Mouse (Mus musculus): ENCODE data around the gene Ch25h. TPM values are rescaled to one million over a fixed set of nuclear protein-coding genes. Genes with fewer than 3 reads are reported as not detected.

Gene Ch25h
- polyA plus RNA-seq, 1 experiment from 2014 or later: 0.72 TPM

DNA sequence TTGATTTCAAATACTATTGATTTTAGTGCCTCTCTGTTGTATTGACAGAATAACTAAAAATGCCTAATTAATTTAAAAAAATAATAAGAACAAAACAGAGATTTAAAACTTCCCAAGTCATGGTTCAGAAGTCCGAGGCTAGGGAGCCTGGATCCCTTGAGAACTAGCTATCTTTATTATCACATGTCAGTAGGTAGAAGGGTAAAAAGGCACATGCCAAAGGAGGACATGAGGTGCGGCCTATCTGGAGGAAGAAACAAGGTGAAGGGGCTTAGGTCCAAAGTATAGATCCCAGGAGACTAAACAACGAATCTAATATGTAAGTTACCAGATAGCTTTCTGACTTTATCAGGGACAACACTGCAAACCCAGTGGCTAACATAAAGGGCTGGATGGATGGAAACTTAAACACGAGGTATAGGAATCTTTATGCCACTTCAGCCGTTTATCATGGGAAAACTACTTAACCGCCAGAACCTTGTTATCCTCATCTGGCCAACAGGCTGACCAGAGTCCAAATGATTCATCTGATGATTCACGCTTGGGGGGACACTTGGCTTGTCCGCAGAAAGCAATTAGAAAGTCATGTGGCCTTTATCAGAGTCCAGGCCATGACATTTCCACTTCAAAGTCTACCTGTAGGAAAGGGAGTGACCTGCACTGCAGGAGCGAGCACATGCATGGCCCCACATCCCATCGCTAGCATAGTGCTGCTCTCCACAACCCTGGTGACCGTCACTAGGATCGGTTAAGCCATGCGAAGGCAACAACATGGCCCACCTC, 43.0 kb upstream of the Ch25h start:
- Histone ChIP-seq H3K9ac (ENCODE audit: low read depth, low read length) (no peak overlapping the region), H3K4me3 (ENCODE audit: low read depth, low read length) (no peak overlapping the region), H3K27me3 (ENCODE audit: control insufficient read depth, insufficient read depth, low read depth, low read length) (no peaks in the 10 kb centered on the region), H3K4me1 (ENCODE audit: control insufficient read depth, insufficient read depth, low read length) (no peaks in the 10 kb centered on the region), H3K4me2 (ENCODE audit: low read length) (no peak overlapping the region), H3K27ac (ENCODE audit: low read length) (no peak overlapping the region), H3K36me3 (ENCODE audit: control insufficient read depth, insufficient read depth, low read length) (no peaks in the 10 kb centered on the region; the same call in 1 of the 2 replicates), H3K9me3 (replicated peaks; ENCODE audit: control insufficient read depth, low read length, poor library complexity, severe bottlenecking) (no peaks in the 10 kb centered on the region)
- no peak for ATAC-seq
- WGBS: 90% methylated on average over 13 of the region's 13 CpGs

DNA sequence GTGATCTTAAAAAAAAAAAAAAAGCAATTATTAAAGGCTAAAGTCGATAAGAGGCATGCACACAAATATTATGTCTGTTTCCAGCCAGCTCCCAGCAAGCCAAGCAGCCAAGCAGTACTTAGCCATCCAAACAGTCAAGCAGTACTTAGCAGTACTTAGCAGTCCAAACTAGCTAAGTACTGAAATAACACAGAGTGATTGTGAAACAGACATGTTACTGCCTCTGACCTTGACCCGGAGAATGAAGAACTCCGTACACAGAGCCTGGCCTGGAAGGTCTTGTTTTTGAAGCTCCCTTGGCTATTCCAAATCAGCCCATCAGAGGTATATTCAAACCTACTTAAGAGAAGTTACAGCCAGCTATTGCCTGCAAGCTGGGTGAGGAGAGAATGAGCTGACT, 42.2 kb upstream of the Ch25h start:
- no peaks in the 10 kb centered on the region for H3K27me3 ChIP-seq (ENCODE audit: control insufficient read depth, insufficient read depth, low read depth, low read length)
- H3K4me1 ChIP-seq (ENCODE audit: control insufficient read depth, insufficient read depth, low read length): no peaks in the 10 kb centered on the region
- 95% methylated on average over 3 of the region's 3 CpGs for WGBS
- H3K9ac ChIP-seq (ENCODE audit: low read depth, low read length): no peak overlapping the region
- no peak overlapping the region for H3K4me3 ChIP-seq (ENCODE audit: low read depth, low read length)
- no peak for ATAC-seq
- no peak overlapping the region for H3K27ac ChIP-seq (ENCODE audit: low read length)
- no peaks in the 10 kb centered on the region; the same call in 1 of the 2 replicates for H3K36me3 ChIP-seq (ENCODE audit: control insufficient read depth, insufficient read depth, low read length)
- no peak overlapping the region for H3K4me2 ChIP-seq (ENCODE audit: low read length)
- H3K9me3 ChIP-seq (replicated peaks; ENCODE audit: control insufficient read depth, low read length, poor library complexity, severe bottlenecking): no peaks in the 10 kb centered on the region

DNA sequence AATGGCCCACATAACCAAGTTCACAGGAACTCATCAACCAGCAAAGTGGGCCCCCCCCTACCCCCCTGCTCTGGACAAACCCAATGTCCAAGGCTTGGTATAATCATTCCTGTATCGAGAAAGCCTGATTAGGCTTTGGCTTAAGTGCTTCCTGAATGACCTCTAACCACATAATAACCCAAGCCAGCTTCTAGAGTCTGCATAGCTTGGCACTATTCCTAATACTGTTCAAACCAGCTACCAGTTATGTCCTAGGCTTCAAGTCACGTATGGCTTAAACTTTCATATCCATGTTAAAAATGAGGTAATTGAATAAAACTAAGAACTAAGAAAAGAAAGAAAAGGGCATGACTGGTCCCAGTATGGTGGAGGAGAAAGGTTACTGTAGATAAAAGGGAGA, 41.4 kb upstream of the Ch25h start:
- no peak overlapping the region for H3K4me3 ChIP-seq (ENCODE audit: low read depth, low read length)
- H3K27me3 ChIP-seq (ENCODE audit: control insufficient read depth, insufficient read depth, low read depth, low read length): no peaks in the 10 kb centered on the region
- no peaks in the 10 kb centered on the region; the same call in 1 of the 2 replicates for H3K36me3 ChIP-seq (ENCODE audit: control insufficient read depth, insufficient read depth, low read length)
- H3K4me2 ChIP-seq (ENCODE audit: low read length): no peak overlapping the region
- no peak overlapping the region for H3K9ac ChIP-seq (ENCODE audit: low read depth, low read length)
- ATAC-seq: no peak
- WGBS: 90% methylated on average over 2 of the region's 2 CpGs
- no peaks in the 10 kb centered on the region for H3K4me1 ChIP-seq (ENCODE audit: control insufficient read depth, insufficient read depth, low read length)
- H3K9me3 ChIP-seq (replicated peaks; ENCODE audit: control insufficient read depth, low read length, poor library complexity, severe bottlenecking): no peaks in the 10 kb centered on the region
- no peak overlapping the region for H3K27ac ChIP-seq (ENCODE audit: low read length)

DNA sequence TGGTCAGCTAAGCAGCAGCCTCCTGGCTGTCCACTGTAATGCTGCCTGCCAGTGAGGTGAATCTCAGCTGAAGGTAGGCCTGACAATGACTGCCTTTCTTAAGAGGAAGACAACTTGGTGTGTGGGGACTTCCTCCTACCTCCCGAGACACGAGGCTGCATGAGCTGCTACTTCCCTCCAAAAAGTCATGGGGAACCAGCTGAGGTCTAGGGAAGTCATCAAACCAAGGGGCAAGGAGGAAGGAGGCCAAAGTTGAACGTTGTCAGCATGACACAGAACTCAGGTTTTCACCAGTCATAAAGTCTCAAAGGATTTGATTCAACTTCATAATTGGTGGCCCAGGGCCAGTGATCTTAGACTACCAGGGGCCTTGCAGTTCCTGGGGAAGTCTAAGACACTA, 40.7 kb upstream of the Ch25h start:
- Histone ChIP-seq H3K4me1 (ENCODE audit: control insufficient read depth, insufficient read depth, low read length) (no peaks in the 10 kb centered on the region), H3K4me2 (ENCODE audit: low read length) (no peak overlapping the region), H3K36me3 (ENCODE audit: control insufficient read depth, insufficient read depth, low read length) (no peaks in the 10 kb centered on the region; the same call in 1 of the 2 replicates), H3K9me3 (replicated peaks; ENCODE audit: control insufficient read depth, low read length, poor library complexity, severe bottlenecking) (no peaks in the 10 kb centered on the region), H3K27ac (ENCODE audit: low read length) (no peak overlapping the region), H3K9ac (ENCODE audit: low read depth, low read length) (no peak overlapping the region), H3K27me3 (ENCODE audit: control insufficient read depth, insufficient read depth, low read depth, low read length) (no peaks in the 10 kb centered on the region), H3K4me3 (ENCODE audit: low read depth, low read length) (no peak overlapping the region)
- WGBS: 85% methylated on average over 3 of the region's 3 CpGs
- no peak for ATAC-seq

DNA sequence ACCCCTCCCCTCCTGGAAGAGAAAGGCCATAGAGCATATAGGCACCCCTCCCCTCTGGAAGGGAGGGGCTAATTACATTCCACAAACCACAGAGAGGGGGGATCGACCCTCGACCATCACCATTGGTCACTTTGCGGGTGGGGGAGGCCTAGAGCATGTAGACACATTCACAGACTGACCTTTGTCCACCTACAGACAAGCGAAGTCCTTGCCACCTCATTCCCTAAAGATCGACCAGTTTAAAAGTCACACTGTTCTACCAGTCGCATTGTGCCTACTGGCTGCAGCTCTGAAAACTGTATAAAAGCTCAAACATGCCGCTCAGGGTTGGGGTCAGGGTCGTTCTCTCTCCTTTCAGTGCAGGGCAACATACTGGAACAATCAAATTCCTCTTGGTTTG, 36.6 kb upstream of the Ch25h start:
- 82% methylated on average over 8 of the region's 8 CpGs for WGBS
- no peak for ATAC-seq

DNA sequence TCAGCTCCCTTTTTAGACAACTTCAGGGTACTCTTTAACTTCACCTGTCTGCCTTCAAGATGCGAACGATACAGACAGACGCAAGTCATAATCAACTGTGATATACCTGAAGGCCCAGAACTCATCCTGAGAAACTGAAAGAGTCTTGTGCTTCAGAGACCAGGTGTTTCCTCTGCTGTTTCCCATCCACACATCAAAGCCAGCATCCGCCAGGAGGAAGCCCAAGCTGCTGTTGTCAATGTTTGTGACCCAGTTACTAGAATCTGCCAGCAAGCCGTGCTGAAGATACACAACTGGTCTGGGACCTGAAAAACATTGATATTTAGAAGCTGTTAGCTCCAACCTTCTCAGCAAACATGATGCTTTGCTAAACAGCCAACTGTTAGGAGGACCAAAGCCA, 35.8 kb upstream of the Ch25h start:
- WGBS: 96% methylated on average over 5 of the region's 5 CpGs
- Histone ChIP-seq H3K4me2 (ENCODE audit: low read length) (no peak overlapping the region), H3K27ac (ENCODE audit: low read length) (no peak overlapping the region), H3K9ac (ENCODE audit: low read depth, low read length) (no peak overlapping the region), H3K36me3 (ENCODE audit: control insufficient read depth, insufficient read depth, low read length) (0 out of 2 replicates have a peak, but pooled peaks cover 9% of the 10 kb centered on the region), H3K4me3 (ENCODE audit: low read depth, low read length) (no peak overlapping the region), H3K9me3 (replicated peaks; ENCODE audit: control insufficient read depth, low read length, poor library complexity, severe bottlenecking) (no peaks in the 10 kb centered on the region), H3K27me3 (ENCODE audit: control insufficient read depth, insufficient read depth, low read depth, low read length) (no peaks in the 10 kb centered on the region), H3K4me1 (ENCODE audit: control insufficient read depth, insufficient read depth, low read length) (no peaks in the 10 kb centered on the region)
- ATAC-seq: no peak

More for the DNA sequence above, 36.6 kb upstream of the Ch25h start:
- Histone ChIP-seq H3K27ac (ENCODE audit: low read length) (no peak overlapping the region), H3K4me3 (ENCODE audit: low read depth, low read length) (no peak overlapping the region), H3K9ac (ENCODE audit: low read depth, low read length) (no peak overlapping the region), H3K27me3 (ENCODE audit: control insufficient read depth, insufficient read depth, low read depth, low read length) (no peaks in the 10 kb centered on the region), H3K9me3 (replicated peaks; ENCODE audit: control insufficient read depth, low read length, poor library complexity, severe bottlenecking) (no peaks in the 10 kb centered on the region), H3K4me1 (ENCODE audit: control insufficient read depth, insufficient read depth, low read length) (no peaks in the 10 kb centered on the region), H3K4me2 (ENCODE audit: low read length) (no peak overlapping the region), H3K36me3 (ENCODE audit: control insufficient read depth, insufficient read depth, low read length) (0 out of 2 replicates have a peak, but pooled peaks cover 6% of the 10 kb centered on the region)

DNA sequence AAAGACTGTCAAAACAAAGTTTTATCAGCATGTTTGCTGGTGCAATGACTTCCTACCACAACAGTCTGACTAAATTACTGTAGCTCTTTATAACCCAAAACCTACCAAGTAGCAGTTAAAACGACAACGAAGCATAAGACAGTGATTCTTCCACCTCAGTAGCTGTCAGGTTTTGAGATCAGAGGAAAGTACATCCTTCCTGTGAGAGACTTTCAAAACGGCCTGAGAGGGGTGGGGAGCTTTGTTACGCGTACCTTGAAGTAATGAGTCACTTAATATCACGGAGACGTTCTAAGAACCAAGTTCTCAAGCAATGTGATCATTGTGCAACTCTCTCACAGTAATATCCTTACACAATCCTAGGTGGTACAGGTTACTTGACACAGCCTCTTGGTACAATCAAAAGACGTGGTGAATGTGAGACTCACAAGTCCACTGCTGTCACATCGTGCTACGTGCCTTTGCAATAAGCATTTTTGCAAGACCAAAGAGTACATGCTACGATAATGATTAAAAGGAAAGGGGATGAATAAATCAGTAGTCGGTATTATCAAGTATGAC, 30.3 kb upstream of the Ch25h start:
- Histone ChIP-seq H3K4me2 (ENCODE audit: low read length) (no peak overlapping the region), H3K27me3 (ENCODE audit: control insufficient read depth, insufficient read depth, low read depth, low read length) (no peaks in the 10 kb centered on the region), H3K9ac (ENCODE audit: low read depth, low read length) (no peak overlapping the region), H3K9me3 (replicated peaks; ENCODE audit: control insufficient read depth, low read length, poor library complexity, severe bottlenecking) (no peaks in the 10 kb centered on the region), H3K4me1 (ENCODE audit: control insufficient read depth, insufficient read depth, low read length) (no peaks in the 10 kb centered on the region), H3K36me3 (ENCODE audit: control insufficient read depth, insufficient read depth, low read length) (peaks cover 11% of the 10 kb centered on the region; the same call in 1 of the 2 replicates), H3K4me3 (ENCODE audit: low read depth, low read length) (no peak overlapping the region), H3K27ac (ENCODE audit: low read length) (no peak overlapping the region)
- WGBS: 90% methylated on average over 12 of the region's 12 CpGs
- ATAC-seq: no peak

DNA sequence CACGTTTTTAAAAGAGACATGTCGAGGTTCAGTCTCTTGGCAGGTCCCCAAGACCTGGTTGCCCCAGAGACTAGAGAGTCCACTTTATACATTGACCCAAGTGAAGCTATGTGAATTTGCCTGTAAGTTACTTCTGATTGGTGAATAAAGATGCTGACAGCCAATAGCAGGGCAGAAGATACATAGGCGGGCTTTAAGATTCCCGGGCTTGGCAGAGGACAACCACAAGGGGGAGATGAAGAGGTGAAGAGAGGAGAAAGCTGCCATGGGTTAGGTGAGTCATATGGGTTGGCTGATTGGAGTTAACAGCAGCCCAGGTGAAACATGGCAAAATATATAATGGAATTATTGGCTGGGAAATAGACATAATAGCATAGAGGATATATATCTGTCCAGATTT, 25.8 kb upstream of the Ch25h start:
- Histone ChIP-seq H3K9ac (ENCODE audit: low read depth, low read length) (no peak overlapping the region), H3K9me3 (replicated peaks; ENCODE audit: control insufficient read depth, low read length, poor library complexity, severe bottlenecking) (no peaks in the 10 kb centered on the region), H3K4me3 (ENCODE audit: low read depth, low read length) (no peak overlapping the region), H3K4me2 (ENCODE audit: low read length) (no peak overlapping the region), H3K36me3 (ENCODE audit: control insufficient read depth, insufficient read depth, low read length) (peaks cover 2% of the 10 kb centered on the region; the same call in 1 of the 2 replicates), H3K27ac (ENCODE audit: low read length) (no peak overlapping the region), H3K4me1 (ENCODE audit: control insufficient read depth, insufficient read depth, low read length) (no peaks in the 10 kb centered on the region), H3K27me3 (ENCODE audit: control insufficient read depth, insufficient read depth, low read depth, low read length) (no peaks in the 10 kb centered on the region)
- 51% methylated on average over 4 of the region's 4 CpGs for WGBS
- ATAC-seq: no peak

DNA sequence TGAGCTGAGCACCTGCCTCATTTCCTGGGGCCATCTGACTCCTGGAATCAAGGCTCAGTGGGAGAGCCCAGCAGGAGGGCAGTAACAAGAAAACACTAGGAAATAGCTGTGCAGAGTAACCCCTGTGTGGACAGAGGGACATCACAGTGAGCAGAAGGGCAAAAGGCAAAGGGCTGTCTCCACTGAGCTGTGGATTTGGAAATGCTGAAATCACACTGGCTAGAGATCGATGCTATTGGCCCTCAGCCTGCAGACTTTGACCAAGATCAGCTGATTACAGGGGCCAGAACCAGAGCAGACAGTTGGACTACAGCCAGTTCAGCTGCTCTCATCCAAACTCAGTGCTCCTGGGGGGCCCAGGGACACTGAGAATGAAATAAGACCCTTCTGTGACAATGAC, 21.4 kb upstream of the Ch25h start:
- H3K36me3 ChIP-seq (ENCODE audit: control insufficient read depth, insufficient read depth, low read length): peaks cover 2% of the 10 kb centered on the region; the same call in 1 of the 2 replicates
- H3K4me2 ChIP-seq (ENCODE audit: low read length): no peak overlapping the region
- no peak for ATAC-seq
- no peak overlapping the region for H3K27ac ChIP-seq (ENCODE audit: low read length)
- no peaks in the 10 kb centered on the region for H3K27me3 ChIP-seq (ENCODE audit: control insufficient read depth, insufficient read depth, low read depth, low read length)
- no peaks in the 10 kb centered on the region for H3K9me3 ChIP-seq (replicated peaks; ENCODE audit: control insufficient read depth, low read length, poor library complexity, severe bottlenecking)
- H3K9ac ChIP-seq (ENCODE audit: low read depth, low read length): no peak overlapping the region
- H3K4me1 ChIP-seq (ENCODE audit: control insufficient read depth, insufficient read depth, low read length): no peaks in the 10 kb centered on the region
- no peak overlapping the region for H3K4me3 ChIP-seq (ENCODE audit: low read depth, low read length)
- 70% methylated on average over 1 of the region's 1 CpGs for WGBS
